Mouse (Mus musculus): ENCODE measurements around the gene Sorcs3. TPM values are rescaled to one million over a fixed set of nuclear protein-coding genes. Genes with fewer than 3 reads are reported as not detected.
A peak's percentile ranks its signal among the peaks of the same experiment; 100 is the strongest.

Sorcs3 gene
- polyA plus RNA-seq, 1 experiment: not detected

GRCm38 (mm10) chr19:48779095-48779765 lies 573.4 kb downstream of the Sorcs3 start:
- no peak overlapping the region for H3ac ChIP-seq (ENCODE audit: control insufficient read depth, insufficient read length)
- TF ChIP-seq USF1 (IDR thresholded peaks at IDR 0.05; ENCODE audit: low read depth) (no peak), CEBPB (IDR thresholded peaks at IDR 0.05; ENCODE audit: insufficient read depth, poor library complexity, severe bottlenecking) (peak; percentile 89), TCF12 (IDR thresholded peaks at IDR 0.05; ENCODE audit: insufficient read depth, poor library complexity, severe bottlenecking) (no peak), MYOG (IDR thresholded peaks at IDR 0.05; ENCODE audit: control insufficient read depth in 1 of 3, insufficient read depth in 1 of 3, insufficient read length in 2 of 3, low read depth in 2 of 3) (no peak), POLR2A (IDR thresholded peaks at IDR 0.05; ENCODE audit: insufficient read length, low read depth) (no peak)
- H3K36me3 ChIP-seq (ENCODE audit: control insufficient read depth, insufficient read depth): no peaks in the 10 kb centered on the region

GRCm38 (mm10) chr19:48780813-48781212 lies 575.0 kb downstream of the Sorcs3 start:
- no peaks in the 10 kb centered on the region for H3K36me3 ChIP-seq (ENCODE audit: control insufficient read depth, insufficient read depth)
- TF ChIP-seq REST (IDR thresholded peaks at IDR 0.05; ENCODE audit: insufficient read depth, insufficient read length) (no peak), USF1 (IDR thresholded peaks at IDR 0.05; ENCODE audit: low read depth) (no peak), TCF3 (IDR thresholded peaks at IDR 0.05; ENCODE audit: insufficient read length, low read depth) (no peak), MYOD1 (IDR thresholded peaks at IDR 0.05; ENCODE audit: control insufficient read depth in 1 of 3, insufficient read length in 2 of 3, low read depth in 2 of 3) (no peak), TCF12 (IDR thresholded peaks at IDR 0.05; ENCODE audit: insufficient read depth, poor library complexity, severe bottlenecking) (no peak), E2F4 (IDR thresholded peaks at IDR 0.05; ENCODE audit: insufficient read depth) (no peak), MYOG (IDR thresholded peaks at IDR 0.05; ENCODE audit: control insufficient read depth in 1 of 3, insufficient read depth in 1 of 3, insufficient read length in 2 of 3, low read depth in 2 of 3) (no peak), POLR2A (IDR thresholded peaks at IDR 0.05; ENCODE audit: insufficient read length, low read depth) (no peak), POLR2AphosphoS2 (IDR thresholded peaks at IDR 0.05; ENCODE audit: insufficient read length, low read depth) (no peak), SRF (IDR thresholded peaks at IDR 0.05; ENCODE audit: control insufficient read depth, insufficient read length, low read depth) (no peak), MAX (IDR thresholded peaks at IDR 0.05; ENCODE audit: low read depth) (no peak)
- H3ac ChIP-seq (ENCODE audit: control insufficient read depth, insufficient read length): no peak overlapping the region
- H3K79me2 ChIP-seq (ENCODE audit: control insufficient read depth, insufficient read depth): no peaks in the 10 kb centered on the region
- no peak overlapping the region for H3K4me3 ChIP-seq
- peak overlapping the region; percentile 16 for H3K4me2 ChIP-seq (ENCODE audit: low read depth)
- H3K27me3 ChIP-seq (ENCODE audit: control insufficient read depth, insufficient read depth, insufficient read length): no peaks in the 10 kb centered on the region

More at GRCm38 (mm10) chr19:48779095-48779765, 573.4 kb downstream of the Sorcs3 start:
- peak overlapping the region; percentile 41 for H3K4me2 ChIP-seq (ENCODE audit: low read depth)
- H3K27me3 ChIP-seq (ENCODE audit: control insufficient read depth, insufficient read depth, insufficient read length): no peaks in the 10 kb centered on the region
- H3K79me2 ChIP-seq (ENCODE audit: control insufficient read depth, insufficient read depth): no peaks in the 10 kb centered on the region
- no peak overlapping the region for H3K4me3 ChIP-seq

DNA sequence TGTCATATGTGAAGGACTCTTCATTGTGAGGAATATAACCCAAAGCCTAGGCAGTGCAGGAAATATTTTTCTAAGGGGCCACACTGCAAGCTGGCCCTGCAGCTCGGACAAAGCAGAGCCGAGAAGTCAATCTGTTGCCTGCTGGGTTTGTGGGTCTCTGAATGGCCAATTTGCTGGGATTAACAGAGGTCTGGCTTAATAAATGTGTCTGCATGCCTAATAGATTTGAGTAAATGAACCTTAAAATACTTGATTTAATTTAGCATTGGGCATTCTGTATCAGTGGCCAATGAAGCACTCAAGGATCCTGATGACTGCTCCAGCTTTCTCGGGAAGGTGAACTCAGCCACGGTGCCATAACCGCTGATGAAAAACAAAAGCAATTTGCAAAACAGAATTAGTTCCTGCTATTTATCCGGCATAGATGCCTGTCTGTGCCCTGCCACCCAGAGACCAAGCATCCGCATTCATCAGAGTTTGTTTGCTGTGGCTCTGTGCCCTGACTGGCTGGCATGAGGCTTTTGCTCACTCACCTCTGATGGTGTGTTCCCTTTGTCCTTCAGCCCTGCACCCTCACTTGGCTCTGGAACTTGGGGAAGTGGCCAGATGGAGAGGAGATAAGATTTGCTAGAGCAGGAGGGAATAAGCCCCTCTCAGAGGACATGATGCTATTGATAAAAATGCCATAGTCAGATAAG lies 576.3 kb downstream of the Sorcs3 start:
- H3K4me2 ChIP-seq (ENCODE audit: low read depth): no peak overlapping the region
- no peaks in the 10 kb centered on the region for H3K79me2 ChIP-seq (ENCODE audit: control insufficient read depth, insufficient read depth)
- no peaks in the 10 kb centered on the region for H3K27me3 ChIP-seq (ENCODE audit: control insufficient read depth, insufficient read depth, insufficient read length)
- H3K4me3 ChIP-seq: no peak overlapping the region
- H3K36me3 ChIP-seq (ENCODE audit: control insufficient read depth, insufficient read depth): no peaks in the 10 kb centered on the region
- H3ac ChIP-seq (ENCODE audit: control insufficient read depth, insufficient read length): no peak overlapping the region
- no peak for TF ChIP-seq POLR2AphosphoS2 (IDR thresholded peaks at IDR 0.05; ENCODE audit: insufficient read length, low read depth)
- TF ChIP-seq TCF12 (IDR thresholded peaks at IDR 0.05; ENCODE audit: insufficient read depth, poor library complexity, severe bottlenecking): no peak
- TF ChIP-seq POLR2A (IDR thresholded peaks at IDR 0.05; ENCODE audit: insufficient read length, low read depth): no peak
- TF ChIP-seq SRF (IDR thresholded peaks at IDR 0.05; ENCODE audit: control insufficient read depth, insufficient read length, low read depth): no peak
- no peak for TF ChIP-seq USF1 (IDR thresholded peaks at IDR 0.05; ENCODE audit: low read depth)
- no peak for TF ChIP-seq MYOG (IDR thresholded peaks at IDR 0.05; ENCODE audit: control insufficient read depth in 1 of 3, insufficient read depth in 1 of 3, insufficient read length in 2 of 3, low read depth in 2 of 3)
- TF ChIP-seq E2F4 (IDR thresholded peaks at IDR 0.05; ENCODE audit: insufficient read depth): no peak
- no peak for TF ChIP-seq REST (IDR thresholded peaks at IDR 0.05; ENCODE audit: insufficient read depth, insufficient read length)
- TF ChIP-seq MAX (IDR thresholded peaks at IDR 0.05; ENCODE audit: low read depth): no peak

GRCm38 (mm10) chr19:48787269-48787668 lies 581.4 kb downstream of the Sorcs3 start:
- H3K27me3 ChIP-seq (ENCODE audit: control insufficient read depth, insufficient read depth, insufficient read length): no peaks in the 10 kb centered on the region
- H3K4me3 ChIP-seq: no peak overlapping the region
- no peaks in the 10 kb centered on the region for H3K36me3 ChIP-seq (ENCODE audit: control insufficient read depth, insufficient read depth)
- no peak overlapping the region for H3ac ChIP-seq (ENCODE audit: control insufficient read depth, insufficient read length)
- no peaks in the 10 kb centered on the region for H3K79me2 ChIP-seq (ENCODE audit: control insufficient read depth, insufficient read depth)
- no peak overlapping the region for H3K4me2 ChIP-seq (ENCODE audit: low read depth)
- no peak for TF ChIP-seq POLR2AphosphoS2 (IDR thresholded peaks at IDR 0.05; ENCODE audit: insufficient read length, low read depth)
- TF ChIP-seq MAX (IDR thresholded peaks at IDR 0.05; ENCODE audit: low read depth): no peak
- TF ChIP-seq SRF (IDR thresholded peaks at IDR 0.05; ENCODE audit: control insufficient read depth, insufficient read length, low read depth): no peak
- TF ChIP-seq POLR2A (IDR thresholded peaks at IDR 0.05; ENCODE audit: insufficient read length, low read depth): no peak
- no peak for TF ChIP-seq MYOD1 (IDR thresholded peaks at IDR 0.05; ENCODE audit: control insufficient read depth in 1 of 3, insufficient read length in 2 of 3, low read depth in 2 of 3)
- TF ChIP-seq TCF3 (IDR thresholded peaks at IDR 0.05; ENCODE audit: insufficient read length, low read depth): no peak
- TF ChIP-seq E2F4 (IDR thresholded peaks at IDR 0.05; ENCODE audit: insufficient read depth): no peak
- TF ChIP-seq TCF12 (IDR thresholded peaks at IDR 0.05; ENCODE audit: insufficient read depth, poor library complexity, severe bottlenecking): no peak
- no peak for TF ChIP-seq CEBPB (IDR thresholded peaks at IDR 0.05; ENCODE audit: insufficient read depth, poor library complexity, severe bottlenecking)
- TF ChIP-seq USF1 (IDR thresholded peaks at IDR 0.05; ENCODE audit: low read depth): no peak
- TF ChIP-seq REST (IDR thresholded peaks at IDR 0.05; ENCODE audit: insufficient read depth, insufficient read length): no peak
- no peak for TF ChIP-seq MYOG (IDR thresholded peaks at IDR 0.05; ENCODE audit: control insufficient read depth in 1 of 3, insufficient read depth in 1 of 3, insufficient read length in 2 of 3, low read depth in 2 of 3)
